Mouse (Mus musculus) lung, postnatal 36 days (tissue): ENCODE results near the gene Lag3.

Experiments used
- DNase-seq: peaks from one replicate; pipeline ENCODE4 v3.0.0; 2022; ENCODE audit warnings: mixed read lengths

Gene Lag3

DNA sequence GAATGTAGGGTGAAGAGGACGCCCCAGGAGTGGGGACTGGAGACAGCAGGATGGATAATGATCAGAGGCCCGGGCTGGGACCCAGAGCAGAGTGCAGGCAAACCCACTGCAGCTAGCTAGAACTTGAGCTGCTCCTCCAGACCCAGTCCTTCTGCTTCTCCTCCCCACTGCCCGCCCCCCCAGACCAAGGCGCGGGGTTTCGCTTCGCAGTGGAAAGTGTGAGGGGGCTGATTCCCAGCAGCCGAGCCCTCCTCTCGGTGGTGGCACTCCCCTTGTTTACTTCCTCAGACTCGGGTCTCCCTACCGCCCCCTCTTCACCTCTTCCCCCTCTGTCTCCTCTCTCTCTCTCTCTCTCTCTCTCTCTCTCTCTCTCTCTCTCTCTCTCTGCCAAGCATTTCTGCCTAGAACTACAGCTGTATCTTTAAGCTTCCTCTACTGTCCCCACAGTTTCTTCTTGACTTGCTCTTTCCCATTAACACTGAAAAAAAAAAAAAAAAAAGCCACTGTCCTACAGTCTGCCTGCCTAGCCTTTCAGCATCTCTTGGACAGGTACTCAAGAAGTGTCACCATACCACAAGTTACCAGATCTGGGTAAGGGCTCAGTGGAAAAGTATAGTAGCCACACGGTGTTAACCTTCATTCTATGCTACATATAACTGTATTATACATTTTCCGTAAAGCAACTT lies at the start of gene Lag3:
TSS of gene Lag3 (minus strand) at position 173 of the 686 bp plus-strand sequence.
- no peak for DNase-seq

GRCm38 (mm10) chr6:124961021-124961420 lies 49.5 kb upstream of the Lag3 start:
- no peak for DNase-seq

DNA sequence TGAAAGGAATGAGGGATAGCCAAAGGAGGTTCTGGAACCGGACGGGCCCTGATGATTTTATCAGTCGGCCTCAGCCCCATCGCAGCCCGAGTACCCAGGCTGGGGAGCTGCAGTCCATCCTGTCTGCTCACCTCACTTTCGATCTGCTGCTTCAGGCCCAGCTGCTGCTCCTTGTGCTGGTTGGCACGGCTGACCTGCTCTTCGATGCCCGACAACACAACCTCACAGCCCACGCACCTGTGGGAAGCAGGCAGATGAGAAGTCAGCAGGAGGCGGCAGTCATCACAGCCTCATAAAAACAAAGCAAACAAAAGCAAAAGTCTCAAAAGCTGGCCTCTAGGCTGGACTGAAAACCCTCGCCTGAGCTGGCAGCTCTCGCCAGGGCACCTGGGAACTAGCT lies 48.5 kb upstream of the Lag3 start:
- no peak for DNase-seq

- peak; percentile 41 for DNase-seq
These were observed 46.6 kb upstream of the Lag3 start for GRCm38 (mm10) chr6:124958127-124958526.

DNA sequence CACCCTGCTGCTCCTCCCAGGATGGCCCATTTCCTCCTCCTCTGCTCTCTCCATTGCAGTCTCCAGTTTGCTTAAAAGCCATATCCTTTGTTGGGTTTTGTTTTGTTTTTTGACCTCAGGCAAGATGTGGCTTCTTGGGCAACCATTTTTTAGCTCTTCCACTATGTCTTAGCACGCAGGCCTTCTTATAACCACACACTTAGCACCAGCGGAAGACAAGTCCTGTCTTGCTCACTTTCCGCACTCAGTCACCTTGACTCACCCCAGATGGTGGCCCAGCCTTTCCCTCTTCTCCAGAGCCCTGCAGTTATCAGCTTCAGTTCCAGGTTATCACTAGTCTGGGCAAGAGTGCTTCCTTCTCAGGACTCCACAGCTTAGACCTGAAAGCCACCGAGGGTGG lies 43.7 kb upstream of the Lag3 start:
- no peak for DNase-seq

- DNase-seq, result no peak
These were observed 42.6 kb upstream of the Lag3 start for GRCm38 (mm10) chr6:124953991-124954715.

DNA sequence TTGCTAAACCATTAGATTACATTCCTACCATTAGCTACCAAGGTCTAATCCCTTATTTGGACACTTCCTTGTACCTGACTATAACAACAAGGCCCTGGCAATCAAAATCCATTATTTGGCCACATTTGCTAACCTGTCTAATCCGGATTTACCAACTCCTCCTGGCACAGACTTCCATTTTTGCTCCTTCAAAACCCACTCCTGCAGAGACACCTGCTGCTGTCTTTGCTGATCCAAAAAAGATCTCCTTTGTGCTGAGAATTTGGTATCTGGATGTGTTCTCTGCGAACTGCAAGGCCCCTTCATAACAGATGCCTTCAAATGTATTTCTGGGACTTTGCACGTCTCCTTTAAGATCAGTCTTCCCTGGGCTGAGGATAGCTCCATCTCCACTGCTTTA lies 32.0 kb upstream of the Lag3 start:
- no peak for DNase-seq

GRCm38 (mm10) chr6:124941679-124942078 lies 30.2 kb upstream of the Lag3 start:
- no peak for DNase-seq

- DNase-seq, result no peak
These were observed 27.0 kb upstream of the Lag3 start for GRCm38 (mm10) chr6:124938554-124938953.

GRCm38 (mm10) chr6:124937493-124937892 lies 26.0 kb upstream of the Lag3 start:
- peak; percentile 46 for DNase-seq

GRCm38 (mm10) chr6:124936681-124937080 lies 25.2 kb upstream of the Lag3 start:
- no peak for DNase-seq

DNA sequence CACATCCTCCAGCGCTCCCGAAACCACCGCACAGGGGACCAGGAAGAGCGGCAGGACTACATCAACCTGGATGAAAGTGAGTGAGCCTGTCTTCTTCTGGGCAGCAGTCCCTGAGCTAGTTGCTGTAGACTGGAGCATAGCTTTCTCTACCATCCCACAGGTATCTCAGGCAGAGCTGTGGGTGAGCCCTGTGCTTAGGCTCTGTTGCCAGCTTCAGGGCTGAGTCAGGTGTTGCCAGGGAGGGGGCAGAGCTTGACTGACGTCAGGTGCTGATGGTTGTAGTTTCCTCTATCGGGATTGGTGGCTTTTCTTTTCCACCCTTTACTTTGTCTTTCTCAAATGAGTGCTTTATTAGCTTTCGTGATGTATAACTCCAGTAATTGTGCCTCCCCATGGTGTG lies 23.2 kb upstream of the Lag3 start:
- no peak for DNase-seq

DNA sequence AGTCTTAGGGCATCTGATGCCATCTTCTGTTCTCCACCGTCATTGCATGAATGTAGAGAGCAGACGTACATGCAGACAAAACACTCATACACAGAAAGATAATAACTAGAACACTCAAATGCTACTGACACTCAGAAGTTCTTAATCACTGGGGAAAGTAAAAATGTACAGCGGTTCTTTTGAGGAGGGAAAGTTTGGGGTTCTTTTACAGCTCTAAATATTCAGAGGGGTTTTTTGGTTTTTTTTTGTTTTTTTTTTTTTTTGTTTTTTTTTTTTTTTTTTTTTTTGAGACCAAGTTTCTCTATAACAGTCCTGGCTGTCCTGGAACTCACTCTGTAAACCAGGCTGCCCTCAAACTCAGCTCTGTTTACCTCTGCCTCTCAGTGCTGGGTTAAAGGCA lies 21.6 kb upstream of the Lag3 start:
- DNase-seq, result no peak

DNA sequence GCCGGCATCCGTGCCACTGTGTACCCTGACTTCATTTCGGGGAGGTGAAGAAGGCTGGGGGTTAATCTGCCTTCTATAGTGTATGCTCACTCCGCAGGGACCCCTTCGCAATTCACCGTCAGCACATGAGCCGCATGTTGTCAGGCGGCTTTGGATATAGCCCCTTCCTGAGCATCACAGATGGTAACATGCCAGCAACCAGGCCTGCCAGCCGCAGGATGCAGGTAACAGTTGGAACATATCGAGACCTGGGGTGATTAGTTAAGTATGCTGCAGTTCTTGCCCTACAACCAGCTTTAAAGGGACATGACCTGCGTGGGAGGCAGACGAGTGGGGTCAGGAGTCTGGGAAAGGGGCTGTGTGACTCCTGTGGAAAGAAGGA lies 20.8 kb upstream of the Lag3 start:
- no peak for DNase-seq

GRCm38 (mm10) chr6:124931525-124932313 lies 20.2 kb upstream of the Lag3 start:
- DNase-seq, result peak; percentile 47

DNA sequence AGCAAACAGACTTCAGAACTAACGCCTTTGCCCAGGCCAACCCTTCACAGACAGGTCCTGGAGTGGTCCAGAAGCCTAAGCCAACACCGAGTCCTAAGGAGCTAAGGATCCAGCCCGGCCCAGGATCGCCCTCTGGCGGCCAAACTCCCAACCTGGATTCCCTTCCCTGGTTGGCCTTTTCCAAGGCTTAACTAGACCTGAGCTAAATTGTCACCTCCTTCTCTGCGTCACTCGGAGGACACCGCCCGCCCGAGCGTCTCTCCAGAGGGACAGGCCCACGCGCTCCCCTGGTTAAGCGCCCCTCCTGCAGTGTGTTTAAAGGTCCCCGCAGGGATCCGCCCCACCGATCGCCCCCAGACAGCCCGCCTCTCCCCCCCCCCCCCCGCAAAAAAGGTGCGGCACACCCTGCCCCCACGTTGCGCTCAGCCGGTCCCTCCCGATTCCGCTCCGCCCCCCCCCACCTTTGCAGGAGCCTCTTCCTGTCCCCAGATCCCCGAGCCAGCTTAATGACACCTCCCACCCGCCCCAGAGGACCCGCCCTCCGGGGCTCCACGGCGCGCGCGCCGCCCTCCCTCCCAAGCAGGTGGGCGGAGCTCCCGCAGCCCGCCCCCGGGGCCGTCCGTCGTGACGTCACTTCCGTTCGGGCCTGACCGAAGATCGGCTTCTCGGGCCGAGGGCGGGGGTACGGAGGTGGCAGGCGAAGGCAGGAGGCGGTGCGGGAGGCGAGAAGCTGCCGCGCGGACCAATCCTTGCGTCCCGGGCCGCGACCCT lies 19.4 kb upstream of the Lag3 start, which contains the start of gene Mlf2:
TSS of gene Mlf2 (plus strand) at position 633 of the 771 bp plus-strand sequence.
- DNase-seq, result peak; percentile 100

DNA sequence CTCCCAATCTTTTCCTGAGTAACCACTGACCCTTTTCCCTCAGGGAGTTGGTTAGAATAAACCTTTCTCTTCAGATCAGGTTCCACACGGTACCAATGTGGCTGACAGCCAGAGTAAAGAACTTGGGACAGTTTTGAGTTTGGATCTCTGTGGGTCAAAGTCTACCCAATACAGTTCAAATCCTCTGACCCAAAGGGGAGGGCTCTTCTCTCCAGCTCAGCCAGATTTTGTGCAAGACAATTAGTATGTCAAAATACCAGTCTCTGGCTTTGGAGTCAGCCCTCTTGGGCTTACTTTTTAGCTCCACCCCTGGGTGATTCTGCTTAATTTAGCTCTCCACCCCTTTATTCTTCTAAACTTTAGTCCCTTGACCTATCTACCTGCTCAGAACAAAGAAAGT lies 18.7 kb upstream of the Lag3 start:
- peak; percentile 69 for DNase-seq

DNA sequence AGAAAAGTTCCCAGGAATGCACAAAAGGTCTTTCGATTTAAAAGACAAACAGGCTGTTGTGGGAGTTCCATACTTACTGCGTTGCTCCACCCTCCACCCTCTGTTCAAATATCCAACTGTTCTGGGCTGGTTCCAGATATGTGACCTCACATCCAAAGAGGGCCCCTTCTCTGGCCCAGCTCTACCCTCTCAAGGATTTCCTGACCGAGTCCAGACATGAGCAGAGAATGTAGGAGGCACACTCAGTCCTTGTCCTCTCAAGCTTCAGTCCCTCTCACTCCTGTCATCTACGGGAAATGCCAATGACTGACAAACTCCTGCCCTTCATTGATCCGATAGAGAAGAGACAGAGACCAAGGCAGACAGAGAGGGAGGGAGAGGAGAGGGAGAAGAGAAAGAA lies 14.4 kb upstream of the Lag3 start:
- DNase-seq, result peak; percentile 89

DNA sequence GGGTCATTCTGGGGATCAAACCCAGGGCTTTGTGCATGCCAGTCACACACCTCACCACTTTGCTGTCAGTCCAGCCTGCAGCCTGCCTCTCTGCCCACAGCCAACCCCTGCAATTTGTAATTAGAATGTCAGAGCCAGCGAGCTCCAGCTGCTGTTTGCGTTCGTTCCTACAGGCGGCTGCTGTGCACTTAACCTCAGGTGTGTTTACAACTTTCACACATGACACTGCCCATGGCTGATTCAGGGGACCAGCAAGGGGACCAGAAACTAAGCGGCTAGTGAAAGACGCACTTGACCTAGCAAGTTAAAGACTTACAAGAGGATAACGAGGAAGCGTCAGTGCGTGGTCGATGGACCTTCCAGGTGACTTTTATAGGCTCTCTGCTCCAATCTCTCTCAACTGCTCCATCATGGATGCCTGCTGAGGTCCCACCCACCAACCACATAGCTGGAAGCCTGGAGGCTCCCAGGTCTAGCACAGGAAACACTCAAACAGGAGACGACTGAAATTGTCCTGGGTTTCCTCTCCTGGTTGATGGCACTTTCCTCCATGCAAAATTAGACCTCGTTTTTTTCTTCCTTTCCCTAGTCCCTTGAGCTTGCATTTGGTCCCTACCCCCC lies 13.8 kb upstream of the Lag3 start:
- DNase-seq, result peak; percentile 60

GRCm38 (mm10) chr6:124921539-124921938 lies 10.0 kb upstream of the Lag3 start:
- peak; percentile 34 for DNase-seq

GRCm38 (mm10) chr6:124920318-124921085 lies 9.0 kb upstream of the Lag3 start:
- peak; percentile 52 for DNase-seq
